Mouse (Mus musculus) midbrain, embryonic 13.5 days (tissue): ENCODE measurements around the gene Olfr1477. TPM values are rescaled to one million over a fixed set of nuclear protein-coding genes. Genes with fewer than 3 reads are reported as not detected.
"Not testable (repeated sequence)": the region's sequence is repeated elsewhere in the genome, so short reads cannot be mapped to it uniquely, and the experiment has no call there.

Experiments used
- ATAC-seq: fragments of 200-750 bp; cut with Nextera tagmentation; 2 replicates; pipeline ENCODE4 v1.8.0; 2017; ENCODE audit warnings: mild to moderate bottlenecking, moderate TSS enrichment, moderate library complexity
- H3K27ac ChIP-seq: fragments of 300-500 bp; sonication (generic); 2 replicates; pipeline ENCODE4 v1.5.1; 2015; ENCODE audit warnings: inconsistent platforms, mild to moderate bottlenecking, moderate library complexity
- H3K27me3 ChIP-seq: fragments of 300-500 bp; sonication (generic); 2 replicates; pipeline ENCODE4 v1.6.1; 2015; ENCODE audit warnings: mild to moderate bottlenecking, inconsistent platforms
- H3K36me3 ChIP-seq: fragments of 300-500 bp; sonication (generic); 2 replicates; pipeline ENCODE4 v1.6.1; 2015; ENCODE audit warnings: mild to moderate bottlenecking, inconsistent platforms
- H3K4me1 ChIP-seq: fragments of 300-500 bp; sonication (generic); replicated peaks from 2 replicates; pipeline ENCODE4 v1.6.1; 2015; ENCODE audit warnings: inconsistent platforms
- H3K4me2 ChIP-seq: fragments of 300-500 bp; sonication (generic); replicated peaks from 2 replicates; pipeline ENCODE4 v1.6.1; 2015; ENCODE audit warnings: moderate library complexity, mild to moderate bottlenecking, inconsistent platforms
- H3K4me3 ChIP-seq: fragments of 300-500 bp; sonication (generic); replicated peaks from 2 replicates; pipeline ENCODE4 v1.5.1; 2015; ENCODE audit warnings: mild to moderate bottlenecking, inconsistent platforms
- H3K9ac ChIP-seq: fragments of 300-500 bp; sonication (generic); replicated peaks from 2 replicates; pipeline ENCODE4 v1.6.1; 2015; ENCODE audit warnings: mild to moderate bottlenecking, inconsistent platforms
- H3K9me3 ChIP-seq: fragments of 300-500 bp; sonication (generic); 2 replicates; pipeline ENCODE4 v1.6.1; 2016; ENCODE audit warnings: mild to moderate bottlenecking, inconsistent platforms
- WGBS: fragments of 180-500 bp; shearing (Covaris S2); methylation state at CpG from one replicate; pipeline ENCODE4 v1.1.7; 2015; 5-methylcytosine and 5-hydroxymethylcytosine counted together
- polyA plus RNA-seq: library from polyadenylated mRNA; unstranded; fragments of >200 nt; fragmentation: Nextera tagmentation; extraction: Ambion mirVana; gene quantifications from 2 replicates; pipeline ENCODE4 v1.2.1, GENCODE M21; 2015

Gene Olfr1477
- not detected in 2 replicates for polyA plus RNA-seq

DNA sequence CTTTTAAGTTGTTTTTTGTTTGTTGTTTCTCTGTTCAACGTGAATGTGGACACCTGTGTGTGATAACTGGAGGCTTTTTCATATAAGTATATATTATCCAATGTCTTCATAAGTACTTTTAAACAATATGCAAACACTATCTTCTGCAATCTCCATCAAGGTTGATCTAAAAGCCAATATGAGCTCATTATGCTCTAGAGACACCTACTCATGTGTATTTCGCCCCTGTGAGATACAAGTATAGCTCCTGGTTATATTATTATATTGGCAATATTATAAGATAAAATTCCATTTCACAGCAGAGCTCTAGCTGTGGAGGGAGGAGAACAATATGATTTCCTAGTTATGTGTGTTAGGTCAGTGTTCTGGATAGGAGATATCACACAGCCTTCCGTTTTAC is at the start of gene Olfr1477:
TSS of gene Olfr1477 (plus strand) at position 301 of the 400 bp plus-strand sequence.
- 74% methylated on average over 3 of the region's 3 CpGs for WGBS
- H3K4me2 ChIP-seq, result no peak within 1 kb of the TSS
- no peak within 1 kb of the TSS for H3K9ac ChIP-seq
- no peak for ATAC-seq
- no peaks in the 10 kb centered on the region for H3K36me3 ChIP-seq
- no peaks in the 10 kb centered on the region for H3K27me3 ChIP-seq
- H3K4me3 ChIP-seq, result no peak within 1 kb of the TSS
- H3K27ac ChIP-seq, result no peak within 1 kb of the TSS
- H3K9me3 ChIP-seq, result peaks cover 18% of the 10 kb centered on the region
- H3K4me1 ChIP-seq, result no peaks in the 10 kb centered on the region

DNA sequence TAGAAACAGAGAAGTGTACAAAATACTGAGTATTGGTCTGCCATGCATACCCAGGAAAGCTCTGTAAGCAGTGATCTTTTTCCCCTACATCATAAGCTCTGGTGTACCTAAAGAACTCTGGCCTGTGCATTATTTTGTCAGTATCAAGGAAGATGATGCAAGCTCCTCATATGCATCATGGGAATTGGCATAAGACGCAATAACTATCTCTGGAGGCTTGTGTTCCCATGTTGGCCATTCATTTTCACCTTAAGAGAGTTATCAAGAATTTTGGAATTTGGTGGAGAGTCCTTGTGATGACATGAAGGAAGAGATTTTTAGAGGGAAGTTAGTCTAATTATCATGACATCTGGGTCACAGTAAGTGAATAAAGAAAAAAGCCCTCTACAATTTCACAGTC is 44.4 kb upstream of the Olfr1477 start, which contains the start of gene Olfr1472:
TSS of gene Olfr1472 (minus strand) at position 101 of the 400 bp plus-strand sequence.
- Histone ChIP-seq H3K9me3 (peaks cover 28% of the 10 kb centered on the region; the same call in 1 of the 2 replicates), H3K27ac (no peak within 1 kb of the TSS), H3K4me3 (no peak within 1 kb of the TSS), H3K9ac (no peak within 1 kb of the TSS), H3K27me3 (no peaks in the 10 kb centered on the region), H3K36me3 (no peaks in the 10 kb centered on the region), H3K4me1 (no peaks in the 10 kb centered on the region), H3K4me2 (no peak within 1 kb of the TSS)
- no peak for ATAC-seq
- 80% methylated on average over 1 of the region's 1 CpGs for WGBS

DNA sequence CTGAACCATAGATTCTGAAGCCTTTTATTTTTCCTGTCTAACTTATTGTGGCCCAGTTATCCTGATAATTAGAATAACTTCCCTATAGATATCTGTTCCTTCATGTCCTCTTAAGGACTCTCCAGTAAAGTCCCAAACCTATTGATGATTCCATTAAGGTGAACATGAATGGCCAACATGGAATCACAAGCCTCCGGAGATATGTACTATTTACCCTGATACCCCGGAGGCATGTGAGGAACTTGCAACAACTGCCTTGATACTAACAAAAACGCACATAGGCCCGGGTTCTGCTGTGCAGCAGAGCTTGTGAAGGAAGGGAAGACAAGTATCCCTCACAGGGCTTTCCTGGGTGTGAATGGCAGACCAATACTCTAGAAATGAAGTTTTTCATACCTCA is 31.1 kb upstream of the Olfr1477 start, which contains the start of gene Olfr1474:
TSS of gene Olfr1474 (plus strand) at position 301 of the 400 bp plus-strand sequence.
- not testable (repeated sequence) for ATAC-seq, H3K27ac ChIP-seq, H3K4me1 ChIP-seq, H3K36me3 ChIP-seq, H3K4me2 ChIP-seq, H3K9me3 ChIP-seq, H3K27me3 ChIP-seq, H3K9ac ChIP-seq, H3K4me3 ChIP-seq
- 79% methylated on average over 4 of the region's 4 CpGs for WGBS

DNA sequence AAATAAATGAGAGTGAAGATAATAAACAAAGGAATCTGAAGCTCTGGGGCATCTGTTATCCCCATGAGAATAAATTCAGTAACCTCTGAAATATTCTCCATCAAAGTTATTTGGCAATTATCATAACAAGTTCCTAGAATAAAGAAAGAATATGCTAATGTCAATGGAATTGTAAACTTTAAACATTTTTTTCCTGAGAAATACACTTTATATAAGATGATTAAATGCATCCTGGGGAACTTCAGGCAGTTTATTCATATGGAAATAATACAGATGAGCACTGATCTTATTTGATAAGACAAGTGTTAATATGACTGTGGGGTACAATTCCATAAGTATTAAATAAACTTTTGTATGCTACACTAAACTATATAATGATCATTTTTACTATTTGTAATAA is 20.2 kb upstream of the Olfr1477 start, which contains the start of gene Olfr1475:
TSS of gene Olfr1475 (minus strand) at position 101 of the 400 bp plus-strand sequence.
- H3K4me3 ChIP-seq, result no peak within 1 kb of the TSS
- no peak within 1 kb of the TSS for H3K4me2 ChIP-seq
- no peak for ATAC-seq
- no peaks in the 10 kb centered on the region for H3K4me1 ChIP-seq
- H3K27me3 ChIP-seq, result no peaks in the 10 kb centered on the region
- H3K27ac ChIP-seq, result no peak within 1 kb of the TSS
- no peak within 1 kb of the TSS for H3K9ac ChIP-seq
- H3K36me3 ChIP-seq, result no peaks in the 10 kb centered on the region
- H3K9me3 ChIP-seq, result no peaks in the 10 kb centered on the region

DNA sequence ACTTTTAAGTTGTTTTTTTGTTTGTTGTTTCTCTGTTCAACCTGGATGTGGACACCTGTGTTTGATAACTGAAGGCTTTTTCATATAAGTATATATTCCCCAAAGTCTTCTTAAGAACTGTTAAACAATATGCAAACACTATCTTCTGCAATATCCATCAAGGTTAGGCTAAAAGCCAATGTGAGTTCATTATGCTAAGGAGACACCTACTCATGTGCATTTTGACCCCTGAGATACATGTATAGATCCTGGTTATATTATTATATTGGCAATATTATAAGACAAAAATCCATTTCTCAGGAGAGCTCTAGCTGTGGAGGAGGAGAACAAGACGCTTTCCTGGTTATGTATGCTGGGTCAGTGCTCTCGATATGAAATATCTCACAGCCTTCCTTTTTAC is 27.3 kb downstream of the Olfr1477 start, which contains the start of gene Olfr1480:
TSS of gene Olfr1480 (plus strand) at position 301 of the 400 bp plus-strand sequence.
- H3K9me3 ChIP-seq, result peaks cover 19% of the 10 kb centered on the region

More for the DNA sequence above, 27.3 kb downstream of the Olfr1477 start, which contains the start of gene Olfr1480:
- Histone ChIP-seq H3K27ac (no peak within 1 kb of the TSS), H3K4me1 (no peaks in the 10 kb centered on the region), H3K9ac (no peak within 1 kb of the TSS), H3K4me3 (no peak within 1 kb of the TSS), H3K36me3 (no peaks in the 10 kb centered on the region), H3K27me3 (no peaks in the 10 kb centered on the region), H3K4me2 (no peak within 1 kb of the TSS)
- 81% methylated on average over 2 of the region's 2 CpGs for WGBS
- no peak for ATAC-seq

Other genes with a start within 250 kb of the Olfr1477 start
- gene Olfr1465, start 185.0 kb upstream of the Olfr1477 start, polyA plus RNA-seq, result not detected in 2 replicates
- not detected in 2 replicates for gene Olfr1466, start 161.7 kb upstream of the Olfr1477 start, polyA plus RNA-seq
- gene Olfr1467, start 138.3 kb upstream of the Olfr1477 start, polyA plus RNA-seq, result not detected in 2 replicates
- gene Olfr1469, start 92.7 kb upstream of the Olfr1477 start, polyA plus RNA-seq, result not detected in 2 replicates
- gene Olfr1471, start 57.1 kb upstream of the Olfr1477 start, polyA plus RNA-seq, result not detected in 2 replicates
- not detected in 2 replicates for gene Olfr1472, start 44.5 kb upstream of the Olfr1477 start, polyA plus RNA-seq
- not detected in 2 replicates for gene Olfr1474, start 31.0 kb upstream of the Olfr1477 start, polyA plus RNA-seq
- gene Olfr1475, start 20.4 kb upstream of the Olfr1477 start, polyA plus RNA-seq, result not detected in 2 replicates
- gene Olfr1480, start 27.4 kb downstream of the Olfr1477 start, polyA plus RNA-seq, result not detected in 2 replicates
- gene Olfr1484, start 83.0 kb downstream of the Olfr1477 start, polyA plus RNA-seq, result not detected in 2 replicates
- gene Olfr1487, start 116.8 kb downstream of the Olfr1477 start, polyA plus RNA-seq, result not detected in 2 replicates
- gene Olfr1489, start 131.1 kb downstream of the Olfr1477 start, polyA plus RNA-seq, result not detected in 2 replicates
- not detected in 2 replicates for gene Olfr1490, start 150.5 kb downstream of the Olfr1477 start, polyA plus RNA-seq
- not detected in 2 replicates for gene Olfr1491, start 196.7 kb downstream of the Olfr1477 start, polyA plus RNA-seq
- not detected in 2 replicates for gene Olfr1493-ps1, start 222.7 kb downstream of the Olfr1477 start, polyA plus RNA-seq
- not detected in 2 replicates for gene Olfr1494, start 239.2 kb downstream of the Olfr1477 start, polyA plus RNA-seq